Mouse (Mus musculus): ENCODE data around the gene Lrrfip2. TPM values are rescaled to one million over a fixed set of nuclear protein-coding genes. Genes with fewer than 3 reads are reported as not detected.

Gene Lrrfip2
- total RNA-seq (2015), result 77.9 and 85.2 TPM in 2 replicates
- 137 and 138 TPM in 2 replicates for total RNA-seq (2017)

- no peak for ATAC-seq (ENCODE audit: poor library complexity, severe bottlenecking)
These were observed at the start of gene Lrrfip2 for GRCm38 (mm10) chr9:111117126-111117642. TSS of gene Lrrfip2 (plus strand) at chr9:111117592.

GRCm38 (mm10) chr9:111070546-111070961, 46.8 kb upstream of the Lrrfip2 start:
- ATAC-seq (ENCODE audit: poor library complexity, severe bottlenecking), result peak; percentile 93

- ATAC-seq (ENCODE audit: poor library complexity, severe bottlenecking), result peak; percentile 26; the same call in 1 of the 2 replicates
These were observed 45.2 kb upstream of the Lrrfip2 start for GRCm38 (mm10) chr9:111072175-111072574.

GRCm38 (mm10) chr9:111072971-111073370, 44.4 kb upstream of the Lrrfip2 start:
- ATAC-seq (ENCODE audit: poor library complexity, severe bottlenecking), result no peak

- peak; percentile 63 for ATAC-seq (ENCODE audit: poor library complexity, severe bottlenecking)
These were observed 39.6 kb upstream of the Lrrfip2 start for GRCm38 (mm10) chr9:111077745-111078144.

GRCm38 (mm10) chr9:111080801-111081200, 36.6 kb upstream of the Lrrfip2 start:
- ATAC-seq (ENCODE audit: poor library complexity, severe bottlenecking), result peak; percentile 90

- no peak for ATAC-seq (ENCODE audit: poor library complexity, severe bottlenecking)
These were observed 35.6 kb upstream of the Lrrfip2 start for GRCm38 (mm10) chr9:111081765-111082164.

GRCm38 (mm10) chr9:111085329-111085728, 32.1 kb upstream of the Lrrfip2 start:
- no peak for ATAC-seq (ENCODE audit: poor library complexity, severe bottlenecking)

- ATAC-seq (ENCODE audit: poor library complexity, severe bottlenecking), result no peak
These were observed 31.3 kb upstream of the Lrrfip2 start for GRCm38 (mm10) chr9:111086137-111086536.

- peak; percentile 33; the same call in 1 of the 2 replicates for ATAC-seq (ENCODE audit: poor library complexity, severe bottlenecking)
These were observed 30.3 kb upstream of the Lrrfip2 start for GRCm38 (mm10) chr9:111086995-111087606.

- ATAC-seq (ENCODE audit: poor library complexity, severe bottlenecking), result no peak
These were observed 29.4 kb upstream of the Lrrfip2 start for GRCm38 (mm10) chr9:111087960-111088359.

GRCm38 (mm10) chr9:111088886-111089285, 28.5 kb upstream of the Lrrfip2 start:
- ATAC-seq (ENCODE audit: poor library complexity, severe bottlenecking), result no peak

GRCm38 (mm10) chr9:111092657-111093056, 24.7 kb upstream of the Lrrfip2 start:
- ATAC-seq (ENCODE audit: poor library complexity, severe bottlenecking), result no peak

- ATAC-seq (ENCODE audit: poor library complexity, severe bottlenecking), result peak; percentile 44
These were observed 24.3 kb upstream of the Lrrfip2 start for GRCm38 (mm10) chr9:111093094-111093493.

GRCm38 (mm10) chr9:111094626-111095025, 22.8 kb upstream of the Lrrfip2 start:
- ATAC-seq (ENCODE audit: poor library complexity, severe bottlenecking), result peak; percentile 78

- ATAC-seq (ENCODE audit: poor library complexity, severe bottlenecking), result peak; percentile 53
These were observed 21.7 kb upstream of the Lrrfip2 start for GRCm38 (mm10) chr9:111095710-111096109.

GRCm38 (mm10) chr9:111096419-111097326, 20.7 kb upstream of the Lrrfip2 start:
- peak; percentile 47 for ATAC-seq (ENCODE audit: poor library complexity, severe bottlenecking)

GRCm38 (mm10) chr9:111097543-111097942, 19.8 kb upstream of the Lrrfip2 start:
- no peak for ATAC-seq (ENCODE audit: poor library complexity, severe bottlenecking)

GRCm38 (mm10) chr9:111100406-111100805, 17.0 kb upstream of the Lrrfip2 start:
- no peak for ATAC-seq (ENCODE audit: poor library complexity, severe bottlenecking)

GRCm38 (mm10) chr9:111103293-111103692, 14.1 kb upstream of the Lrrfip2 start:
- no peak for ATAC-seq (ENCODE audit: poor library complexity, severe bottlenecking)

- ATAC-seq (ENCODE audit: poor library complexity, severe bottlenecking), result no peak
These were observed 13.5 kb upstream of the Lrrfip2 start for GRCm38 (mm10) chr9:111103893-111104292.

- no peak for ATAC-seq (ENCODE audit: poor library complexity, severe bottlenecking)
These were observed 9.5 kb upstream of the Lrrfip2 start for GRCm38 (mm10) chr9:111107863-111108262.
